ENCODE assay signal across 9 mouse cellular contexts in the genomic region with DNA sequence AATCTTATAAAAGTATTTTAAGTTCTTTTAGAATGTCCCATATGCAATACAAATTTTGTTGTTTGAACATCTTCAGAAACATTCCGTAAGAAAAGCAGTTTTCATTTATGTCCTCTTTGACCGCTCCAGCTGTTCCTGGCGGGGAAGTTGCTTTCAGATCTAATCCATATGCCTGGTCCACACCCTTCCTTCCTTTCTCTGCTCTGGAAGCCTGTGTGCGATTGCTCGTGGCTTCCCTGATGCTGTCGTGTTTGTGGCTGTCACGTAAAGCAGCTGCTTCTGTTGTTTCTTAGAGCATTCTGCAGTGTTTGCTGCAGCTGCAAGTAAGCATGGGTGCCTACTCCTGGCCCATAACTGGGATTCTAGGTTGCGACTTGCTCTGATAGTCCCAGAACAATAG. TPM values are rescaled to one million over a fixed set of nuclear protein-coding genes. Genes with fewer than 3 reads are reported as not detected.
DNase-seq lines count a peak whose midpoint lies in the region; ATAC-seq lines count a peak whose summit lies in the region.
"Had no signal": no experiment of that assay in that cellular context is flagged by ENCODE, and none has a peak within 500 bp of the region (broad histone marks: within the 10 kb centered on the region; RNA-seq: fewer than 3 reads in every experiment).

No protein-coding gene starts in this region.

- peak overlapping the region; percentile 55 for H3K4me2 ChIP-seq in heart, embryonic 15.5 days

- no peaks in the 10 kb centered on the region for H3K36me3 ChIP-seq in heart, embryonic 15.5 days

- 48% methylated on average over 8 of the region's 8 CpGs for WGBS in heart, embryonic 15.5 days

- H3K27ac ChIP-seq in heart, embryonic 15.5 days: peak overlapping the region; percentile 71

- no peaks in the 10 kb centered on the region for H3K9me3 ChIP-seq in heart, embryonic 15.5 days (replicated peaks)

- H3K27me3 ChIP-seq in heart, embryonic 15.5 days: no peaks in the 10 kb centered on the region

- H3K4me3 ChIP-seq in heart, embryonic 15.5 days: no peak overlapping the region

- peak; percentile 3 for DNase-seq in adrenal gland, postnatal 25 days
- no peak for DNase-seq in adrenal gland, adult 8-10 months
- DNase-seq in kidney, postnatal 14 days: peak; percentile 58
- DNase-seq in lung, postnatal 14 days: peak; percentile 48
- DNase-seq in cerebellum, adult 18-20 months: no peak
- DNase-seq in layer of hippocampus, adult 9-11 months: no peak
- DNase-seq in right cerebral cortex, adult 18-20 months: no peak

- 0 out of 2 replicates have a peak overlapping the region, but pooled peaks have one; percentile 20 for H3K9ac ChIP-seq in heart, embryonic 15.5 days

- peaks cover 13% of the 10 kb centered on the region for H3K4me1 ChIP-seq in heart, embryonic 15.5 days (replicated peaks)

- no peak for ATAC-seq in heart, embryonic 15.5 days (replicated peaks; ENCODE audit: insufficient number of reproducible peaks, insufficient read depth, low FRiP score, low read depth)
- ATAC-seq: forebrain, embryonic 16.5 days had no signal

RNA-seq across cellular contexts. Expression of a gene that starts 32.4 kb away (rescaled TPM):
- total RNA-seq in adrenal gland, postnatal 25 days (2021): 37.7 and 60.3 TPM in 2 replicates
- 10 to 100 TPM; 52.7 to 73.4 (median 60.4) TPM for total RNA-seq in adrenal gland, adult 8-10 months (2022)
- 120 and 122 TPM in 2 replicates for polyA plus RNA-seq in heart, embryonic 15.5 days (2015; fragmentation: Nextera tagmentation; extraction: Ambion mirVana)

RNA-seq across cellular contexts. Expression of a gene that starts 36.6 kb away (rescaled TPM):
- 1.4 and 1.5 TPM in 2 replicates for total RNA-seq in adrenal gland, postnatal 25 days (2021)
- 1 to 10 TPM; 1.2 to 2.4 (median 1.9) TPM for total RNA-seq in adrenal gland, adult 8-10 months (2022)
- 2.9 and 5.0 TPM in 2 replicates for polyA plus RNA-seq in heart, embryonic 15.5 days (2015; fragmentation: Nextera tagmentation; extraction: Ambion mirVana)

Comparison
In these comparisons a context has a peak if more than half of its experiments do, and no peak if none do; other contexts are left out.
1. DNase-seq: peak in adrenal gland, postnatal 25 days (single experiment), kidney, postnatal 14 days (single experiment) and lung, postnatal 14 days (single experiment); none in adrenal gland, adult 8-10 months (single experiment), cerebellum, adult 18-20 months (0 of 2), layer of hippocampus, adult 9-11 months (single experiment) and right cerebral cortex, adult 18-20 months (single experiment).